Mouse (Mus musculus) brain, embryonic 14.5 days (tissue): Measurements from ENCODE around the gene Lgals4.

Experiments
- CTCF ChIP-seq: fragments of 200-500 bp; IDR thresholded peaks from 2 replicates; pipeline ENCODE4 v1.5.1; 2012; ENCODE audit warnings: inconsistent platforms, mild to moderate bottlenecking, moderate library complexity, borderline replicate concordance; ENCODE audit not compliant: insufficient read depth, insufficient read length; ENCODE audit errors: extremely low read depth
- POLR2A ChIP-seq: fragments of 200-500 bp; IDR thresholded peaks from 2 replicates; pipeline ENCODE4 v1.6.1; 2012; ENCODE audit warnings: mild to moderate bottlenecking, inconsistent platforms, borderline replicate concordance; ENCODE audit not compliant: poor library complexity, insufficient read depth, insufficient read length, severe bottlenecking; ENCODE audit errors: extremely low read depth

DNA sequence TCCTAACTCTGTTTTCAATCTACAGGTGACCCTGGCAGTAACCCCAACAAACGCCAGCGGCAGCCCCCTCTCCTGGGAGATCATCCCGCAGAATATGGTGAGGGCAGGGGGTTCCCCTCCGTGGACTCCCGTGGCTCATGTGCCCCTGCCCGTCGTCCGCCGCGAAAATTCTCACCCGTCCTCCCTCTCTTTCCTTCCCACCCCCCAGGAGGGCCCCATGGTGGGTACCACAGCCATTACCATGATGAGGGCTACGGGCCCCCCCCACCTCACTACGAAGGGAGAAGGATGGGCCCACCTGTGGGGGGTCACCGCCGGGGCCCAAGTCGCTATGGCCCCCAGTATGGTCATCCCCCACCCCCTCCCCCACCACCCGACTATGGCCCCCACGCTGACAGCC is 15.2 kb upstream of the Lgals4 start:
- TF ChIP-seq POLR2A (no peak), CTCF (no peak)
